Mouse (Mus musculus) myocyte (in vitro differentiated cells): ENCODE measurements at regions not wholly inside any gene's neighbourhood (a gene's known extent, or its start where the extent isn't known, plus 50 kb on each side); places are given as distances from the start of the nearest gene placed in this dataset.

Experiments
- CEBPB ChIP-seq: IDR thresholded peaks from 2 replicates; pipeline ENCODE4 v1.6.1; 2011; ENCODE audit warnings: mild to moderate bottlenecking, moderate library complexity; ENCODE audit not compliant: poor library complexity, insufficient read depth, severe bottlenecking
- E2F4 ChIP-seq: IDR thresholded peaks from one replicate; pipeline ENCODE4 v1.6.1; 2011; ENCODE audit warnings: mild to moderate bottlenecking, control low read depth, moderate library complexity; ENCODE audit not compliant: insufficient read depth
- MAX ChIP-seq: IDR thresholded peaks from one replicate; pipeline ENCODE4 v1.6.1; 2011; ENCODE audit warnings: low read depth, mild to moderate bottlenecking, control low read depth
- MYOD1 ChIP-seq, 3 experiments: IDR thresholded peaks; one replicate each; pipeline ENCODE4 v1.6.1; 2011; ENCODE audit warnings: control low read depth in 2 of 3, low read depth in 2 of 3, mild to moderate bottlenecking in 2 of 3, moderate library complexity in 1 of 3; ENCODE audit not compliant: insufficient read length in 2 of 3, control insufficient read depth in 1 of 3
- POLR2A ChIP-seq: IDR thresholded peaks from one replicate; pipeline ENCODE4 v1.6.1; 2011; ENCODE audit warnings: low read depth, mild to moderate bottlenecking, control low read depth, moderate library complexity; ENCODE audit not compliant: insufficient read length
- POLR2AphosphoS2 ChIP-seq: IDR thresholded peaks from one replicate; pipeline ENCODE4 v1.6.1; 2011; ENCODE audit warnings: low read depth, control low read depth; ENCODE audit not compliant: insufficient read length
- REST ChIP-seq: IDR thresholded peaks from one replicate; pipeline ENCODE4 v1.6.1; 2011; ENCODE audit warnings: mild to moderate bottlenecking, control low read depth, moderate library complexity; ENCODE audit not compliant: insufficient read depth, insufficient read length
- TCF12 ChIP-seq: IDR thresholded peaks from one replicate; pipeline ENCODE4 v1.6.1; 2011; ENCODE audit warnings: mild to moderate bottlenecking, control low read depth; ENCODE audit not compliant: poor library complexity, insufficient read depth, severe bottlenecking
- USF1 ChIP-seq: IDR thresholded peaks from one replicate; pipeline ENCODE4 v1.6.1; 2011; ENCODE audit warnings: low read depth, mild to moderate bottlenecking, control low read depth, moderate library complexity

DNA sequence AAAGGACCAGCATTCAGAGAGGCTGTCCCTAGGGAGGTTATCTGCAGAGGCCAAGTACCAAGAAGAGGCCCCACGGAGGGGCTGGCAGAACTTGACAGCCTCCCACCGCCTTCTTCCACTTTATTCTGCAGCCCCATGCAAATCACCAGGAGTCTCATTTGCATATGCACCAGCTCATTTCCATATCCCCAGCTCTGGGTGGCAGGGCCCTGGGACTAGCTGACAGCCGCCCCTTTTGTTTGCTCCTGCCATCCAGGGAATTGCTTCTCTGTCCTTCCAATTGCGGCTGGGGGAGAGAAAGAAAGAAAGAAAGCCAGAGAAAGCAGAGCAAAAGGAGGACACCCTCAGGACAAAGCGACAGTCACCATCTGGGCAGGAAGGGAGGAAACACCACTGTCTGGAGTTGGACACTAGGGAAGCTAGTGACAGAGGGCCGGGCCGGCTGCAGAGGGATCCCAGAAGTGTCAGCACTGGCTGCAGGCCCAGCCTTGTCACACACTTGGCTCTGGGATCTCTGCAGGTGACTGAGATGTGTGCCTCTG lies 102.4 kb downstream of the Mn1 start:
- no peak for TF ChIP-seq USF1
- no peak for TF ChIP-seq CEBPB
- TF ChIP-seq MAX, result no peak
- TF ChIP-seq POLR2AphosphoS2, result no peak
- TF ChIP-seq POLR2A, result no peak
- TF ChIP-seq TCF12, result no peak
- no peak for TF ChIP-seq E2F4
- TF ChIP-seq REST, result no peak
- no peak for TF ChIP-seq MYOD1 (IDR thresholded peaks at IDR 0.05; ENCODE audit: control insufficient read depth in 1 of 3, insufficient read length in 2 of 3, low read depth in 2 of 3)
